Mouse (Mus musculus) hindbrain, embryonic 11.5 days (tissue): Measurements from ENCODE around the gene Cep57l1. TPM values are rescaled to one million over a fixed set of nuclear protein-coding genes. Genes with fewer than 3 reads are reported as not detected.

Experiments used
- ATAC-seq: fragments of 200-750 bp; cut with Nextera tagmentation; 2 replicates; pipeline ENCODE4 v1.8.0; 2017; ENCODE audit warnings: mild to moderate bottlenecking, moderate TSS enrichment, moderate library complexity; ENCODE audit not compliant: low FRiP score
- DNase-seq: peaks from one replicate; pipeline ENCODE4 v3.0.0-alpha.2; 2015; ENCODE audit warnings: low spot score
- H3K27ac ChIP-seq: fragments of 300-500 bp; sonication (generic); 2 replicates; pipeline ENCODE4 v1.5.1; 2014; ENCODE audit warnings: mild to moderate bottlenecking, low read depth, low read length
- H3K27me3 ChIP-seq: fragments of 300-500 bp; sonication (generic); 2 replicates; pipeline ENCODE4 v1.6.1; 2014; ENCODE audit warnings: mild to moderate bottlenecking, low read length, moderate library complexity, mixed read lengths; ENCODE audit not compliant: control insufficient read depth, insufficient read depth
- H3K36me3 ChIP-seq: fragments of 300-500 bp; sonication (generic); 2 replicates; pipeline ENCODE4 v1.6.1; 2014; ENCODE audit warnings: mild to moderate bottlenecking, low read length, moderate library complexity, mixed read lengths; ENCODE audit not compliant: control insufficient read depth, insufficient read depth
- H3K4me1 ChIP-seq: fragments of 300-500 bp; sonication (generic); replicated peaks from 2 replicates; pipeline ENCODE4 v1.6.1; 2014; ENCODE audit warnings: low read length, mixed read lengths; ENCODE audit not compliant: control insufficient read depth, insufficient read depth
- H3K4me2 ChIP-seq: fragments of 300-500 bp; sonication (generic); replicated peaks from 2 replicates; pipeline ENCODE4 v1.6.1; 2014; ENCODE audit warnings: mild to moderate bottlenecking, low read depth, low read length
- H3K4me3 ChIP-seq: fragments of 300-500 bp; sonication (generic); 2 replicates; pipeline ENCODE4 v1.5.1; 2014; ENCODE audit warnings: low read depth, low read length
- H3K9ac ChIP-seq: fragments of 300-500 bp; sonication (generic); 2 replicates; pipeline ENCODE4 v1.6.1; 2014; ENCODE audit warnings: low read depth, low read length
- H3K9me3 ChIP-seq: fragments of 300-500 bp; sonication (generic); 2 replicates; pipeline ENCODE4 v1.6.1; 2016; ENCODE audit warnings: low read length; ENCODE audit not compliant: control insufficient read depth
- WGBS: fragments of 180-500 bp; shearing (Covaris S2); extraction: QIAGEN DNeasy Blood & Tissue Kit; methylation state at CpG from one replicate; pipeline ENCODE4 v1.1.7; 2014; 5-methylcytosine and 5-hydroxymethylcytosine counted together
- polyA plus RNA-seq: library from polyadenylated mRNA; unstranded; fragments of >200 nt; fragmentation: Nextera tagmentation; extraction: Ambion mirVana; gene quantifications from 2 replicates; pipeline ENCODE4 v1.2.1, GENCODE M21; 2014

The Cep57l1 gene
- polyA plus RNA-seq, 1 experiment from 2014 or later: 22.1 TPM

DNA sequence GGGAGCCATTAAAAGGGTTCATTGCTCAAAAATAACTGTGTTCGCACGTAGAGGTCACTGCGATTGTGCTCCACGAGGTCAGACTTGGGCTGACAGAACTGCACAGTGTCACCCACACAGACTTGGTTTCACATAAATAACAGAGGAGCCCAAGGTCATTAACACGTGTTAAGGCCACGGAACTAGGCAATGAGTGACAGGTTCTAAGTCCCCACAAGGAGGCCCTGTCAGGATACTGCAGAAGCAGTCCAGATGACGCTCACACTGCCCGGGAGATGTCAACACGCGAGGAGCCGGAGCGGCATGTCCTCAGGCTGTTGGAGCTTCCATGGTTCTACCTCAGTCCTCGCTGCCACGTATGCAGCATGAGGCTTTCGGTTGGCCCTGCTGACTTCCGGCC, 72.4 kb downstream of the Cep57l1 start:
- ATAC-seq (no peak), DNase-seq (no peak)
- Histone ChIP-seq H3K36me3 (0 out of 2 replicates have a peak, but pooled peaks cover 2% of the 10 kb centered on the region), H3K4me3 (no peak overlapping the region), H3K9ac (no peak overlapping the region), H3K27ac (no peak overlapping the region), H3K4me2 (no peak overlapping the region), H3K4me1 (no peaks in the 10 kb centered on the region), H3K27me3 (no peaks in the 10 kb centered on the region), H3K9me3 (no peaks in the 10 kb centered on the region)
- WGBS: 96% methylated on average over 16 of the region's 16 CpGs

DNA sequence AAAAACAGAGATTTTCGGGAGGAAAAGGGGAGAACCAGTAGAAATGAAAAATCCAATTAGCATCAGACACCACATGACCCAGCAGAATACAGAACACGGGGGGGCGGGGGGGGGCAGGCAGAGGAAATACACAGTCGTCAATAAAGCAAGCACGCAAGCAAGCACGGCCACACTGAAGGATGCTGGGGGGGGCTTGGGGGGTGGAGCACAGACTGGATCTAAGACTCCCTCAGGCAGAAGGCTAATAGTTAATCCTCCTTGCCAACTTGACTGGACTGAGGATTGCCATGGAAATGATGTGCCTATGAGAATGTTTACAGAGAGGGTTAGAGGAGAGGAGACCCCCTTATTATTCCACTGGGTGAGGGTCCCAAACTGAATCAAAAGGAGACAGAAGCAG, 74.3 kb downstream of the Cep57l1 start:
- WGBS: 88% methylated on average over 6 of the region's 6 CpGs
- H3K4me2 ChIP-seq: no peak overlapping the region
- no peaks in the 10 kb centered on the region for H3K27me3 ChIP-seq
- DNase-seq (no peak), ATAC-seq (no peak)
- no peaks in the 10 kb centered on the region for H3K9me3 ChIP-seq
- H3K27ac ChIP-seq: no peak overlapping the region
- 0 out of 2 replicates have a peak, but pooled peaks cover 2% of the 10 kb centered on the region for H3K36me3 ChIP-seq
- H3K9ac ChIP-seq: no peak overlapping the region
- no peak overlapping the region for H3K4me3 ChIP-seq
- no peaks in the 10 kb centered on the region for H3K4me1 ChIP-seq

DNA sequence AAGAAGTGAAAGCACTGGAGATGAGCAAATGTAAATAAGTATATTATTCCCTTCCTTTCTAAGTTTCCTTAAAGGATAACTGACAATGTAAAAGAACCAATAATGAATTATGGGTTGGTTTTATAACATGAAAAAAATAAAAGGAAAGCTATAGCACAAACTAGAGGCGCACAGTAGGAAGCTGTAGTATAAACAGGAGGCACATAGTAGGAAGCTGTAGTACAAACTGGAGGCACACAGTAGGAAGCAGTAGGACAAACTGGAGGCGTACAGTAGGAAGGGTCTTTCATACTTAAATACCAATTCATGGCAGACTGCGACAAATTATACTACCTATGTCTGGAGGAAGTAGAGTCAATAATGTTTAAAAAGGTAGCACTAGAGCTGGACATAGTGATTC, 76.5 kb downstream of the Cep57l1 start:
- no peaks in the 10 kb centered on the region for H3K4me1 ChIP-seq
- 0 out of 2 replicates have a peak, but pooled peaks cover 2% of the 10 kb centered on the region for H3K36me3 ChIP-seq
- no peak overlapping the region for H3K27ac ChIP-seq
- ATAC-seq (no peak), DNase-seq (no peak)
- H3K4me2 ChIP-seq: no peak overlapping the region
- H3K9ac ChIP-seq: no peak overlapping the region
- H3K4me3 ChIP-seq: no peak overlapping the region
- no peaks in the 10 kb centered on the region for H3K9me3 ChIP-seq
- WGBS: 99% methylated on average over 3 of the region's 3 CpGs
- no peaks in the 10 kb centered on the region for H3K27me3 ChIP-seq

DNA sequence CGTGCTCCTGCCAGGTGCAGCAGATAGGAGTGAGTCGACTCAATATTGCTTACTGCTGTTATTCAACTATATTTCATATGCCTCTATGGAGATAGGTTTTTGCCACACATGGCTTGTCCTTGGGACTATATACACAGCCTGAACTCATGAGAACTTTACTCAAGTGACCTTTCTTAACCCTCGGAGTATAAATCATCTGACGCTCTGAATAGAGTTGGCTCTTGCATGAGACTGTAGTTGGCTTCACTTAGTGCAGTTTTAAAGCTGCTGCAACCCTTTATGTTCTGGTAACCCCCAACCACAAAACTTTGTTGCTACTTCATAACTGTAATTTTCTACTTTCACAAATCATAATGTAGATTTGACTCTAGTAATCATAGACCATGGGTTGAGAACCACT, 77.7 kb downstream of the Cep57l1 start:
- Histone ChIP-seq H3K27ac (no peak overlapping the region), H3K9ac (no peak overlapping the region), H3K9me3 (no peaks in the 10 kb centered on the region), H3K4me2 (no peak overlapping the region), H3K27me3 (no peaks in the 10 kb centered on the region), H3K4me1 (no peaks in the 10 kb centered on the region), H3K4me3 (no peak overlapping the region), H3K36me3 (0 out of 2 replicates have a peak, but pooled peaks cover 5% of the 10 kb centered on the region)
- ATAC-seq (no peak), DNase-seq (no peak)
- WGBS: 95% methylated on average over 4 of the region's 4 CpGs

DNA sequence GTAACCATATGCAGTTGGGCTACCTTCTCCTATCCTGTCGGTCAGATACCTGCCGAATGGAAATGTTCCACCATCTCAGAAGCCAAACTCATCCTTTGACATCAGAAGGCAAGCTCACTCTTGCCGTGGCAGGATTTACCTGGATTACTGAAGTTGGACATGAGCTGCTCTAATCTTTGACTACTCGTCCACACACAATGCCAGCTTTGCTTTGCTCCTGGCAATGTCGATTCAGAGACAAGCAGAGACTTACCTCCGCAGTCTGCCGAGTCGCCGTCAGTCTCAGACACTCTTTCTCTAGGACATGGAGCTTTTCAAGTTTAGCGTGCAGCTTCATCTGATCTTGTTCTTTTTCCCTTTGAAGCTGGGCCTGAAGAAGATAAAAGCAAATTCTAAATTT, 78.9 kb downstream of the Cep57l1 start:
- WGBS: 97% methylated on average over 10 of the region's 10 CpGs
- H3K4me2 ChIP-seq: no peak overlapping the region
- no peak overlapping the region for H3K9ac ChIP-seq
- H3K36me3 ChIP-seq: 0 out of 2 replicates have a peak, but pooled peaks cover 5% of the 10 kb centered on the region
- no peaks in the 10 kb centered on the region for H3K9me3 ChIP-seq
- DNase-seq: no peak
- no peaks in the 10 kb centered on the region for H3K27me3 ChIP-seq
- H3K4me3 ChIP-seq: no peak overlapping the region
- H3K4me1 ChIP-seq: no peaks in the 10 kb centered on the region
- H3K27ac ChIP-seq: no peak overlapping the region
- no peak for ATAC-seq

DNA sequence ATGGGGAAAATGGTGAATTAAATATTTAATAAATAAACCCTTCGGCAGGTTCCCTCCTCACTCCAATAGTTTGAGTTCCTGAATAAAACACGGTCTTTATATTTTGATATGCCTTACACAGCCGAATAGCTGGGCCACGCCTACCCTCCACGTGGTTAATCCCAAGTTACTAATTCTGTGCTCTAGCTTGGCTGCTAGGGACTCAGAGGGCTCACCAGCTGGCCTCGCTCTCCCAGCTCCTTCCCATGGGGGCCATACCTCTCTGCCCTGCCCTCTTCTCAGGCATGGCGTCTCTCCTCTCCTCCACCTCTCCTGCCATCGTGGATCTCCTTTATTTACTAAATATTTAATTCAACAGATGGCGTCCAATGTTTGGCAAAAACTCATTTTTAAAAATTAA, 83.5 kb downstream of the Cep57l1 start:
- WGBS: 89% methylated on average over 9 of the region's 9 CpGs
- no peak for ATAC-seq
- no peak for DNase-seq

DNA sequence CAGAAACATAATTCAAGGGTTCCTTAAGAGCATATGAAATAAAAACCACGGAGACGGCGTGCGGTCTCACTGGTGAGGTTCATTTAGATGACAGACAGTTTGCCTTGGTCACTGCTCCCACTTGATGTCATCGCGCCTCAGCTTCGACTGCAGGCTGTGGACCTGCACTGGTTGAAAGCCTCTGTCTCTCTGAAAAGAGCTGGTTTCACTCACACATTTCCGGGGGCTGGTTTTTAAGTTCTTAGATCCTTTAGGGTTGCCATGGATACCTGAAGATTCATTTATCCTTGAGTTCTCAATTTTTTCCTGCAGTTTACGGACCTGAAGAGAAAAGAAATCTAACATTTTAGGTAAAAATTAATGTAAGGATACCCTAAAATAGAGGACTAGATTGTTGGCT, 90.1 kb downstream of the Cep57l1 start:
- Histone ChIP-seq H3K9me3 (no peaks in the 10 kb centered on the region), H3K4me1 (peaks cover 6% of the 10 kb centered on the region; the same call in 1 of the 2 replicates), H3K27ac (no peak overlapping the region), H3K27me3 (no peaks in the 10 kb centered on the region), H3K4me2 (no peak overlapping the region), H3K9ac (no peak overlapping the region), H3K36me3 (no peaks in the 10 kb centered on the region), H3K4me3 (no peak overlapping the region)
- no peak for DNase-seq
- ATAC-seq: no peak
- WGBS: 70% methylated on average over 9 of the region's 9 CpGs

More for the DNA sequence above, 83.5 kb downstream of the Cep57l1 start:
- Histone ChIP-seq H3K9ac (no peak overlapping the region), H3K4me3 (no peak overlapping the region), H3K9me3 (no peaks in the 10 kb centered on the region), H3K4me2 (no peak overlapping the region), H3K4me1 (no peaks in the 10 kb centered on the region), H3K36me3 (0 out of 2 replicates have a peak, but pooled peaks cover 5% of the 10 kb centered on the region), H3K27me3 (no peaks in the 10 kb centered on the region), H3K27ac (no peak overlapping the region)

DNA sequence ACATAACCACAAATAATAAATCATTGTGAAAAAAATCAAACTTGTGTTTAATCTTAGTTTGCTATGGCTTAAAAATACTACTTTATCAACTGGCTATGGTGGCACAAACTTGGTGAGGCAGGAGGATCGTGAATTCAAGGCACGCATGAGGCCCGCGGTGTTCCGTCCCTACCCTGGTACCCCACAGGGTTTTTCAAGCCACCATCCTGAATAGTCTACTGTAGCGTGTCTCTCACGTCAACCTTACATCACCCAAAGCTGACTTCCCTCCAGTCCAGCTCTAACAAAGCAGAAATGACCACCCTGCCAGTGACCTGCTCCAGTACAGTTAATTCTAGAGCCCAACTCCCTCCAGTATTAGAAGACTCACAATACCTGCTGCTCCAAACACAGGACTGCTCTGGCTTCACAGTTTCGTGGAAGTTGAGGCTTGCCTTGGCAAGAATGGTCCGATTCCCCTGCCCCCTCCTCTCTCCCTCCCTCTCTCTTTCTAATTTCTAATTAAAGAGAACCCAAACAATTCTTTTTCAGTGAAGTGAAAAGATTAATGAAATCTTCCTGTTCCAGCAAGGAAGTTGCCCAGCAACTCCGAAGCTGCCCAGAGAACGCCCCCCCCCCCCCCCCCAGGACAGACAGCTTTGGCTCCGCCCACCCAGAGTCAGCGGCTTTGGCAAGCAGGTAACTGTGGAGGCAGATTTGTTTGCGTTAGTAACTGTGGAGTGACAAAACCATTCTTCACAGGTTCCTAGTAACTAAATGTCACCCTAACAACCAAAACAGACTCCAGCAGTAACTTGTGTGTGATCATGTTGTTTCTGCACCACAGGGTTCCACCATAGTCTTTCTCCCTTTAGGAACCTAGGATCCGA, 93.4 kb downstream of the Cep57l1 start, which contains the start of gene Ccdc162:
Gene Ccdc162 (minus strand): TSS at position 606 of the 869 bp plus-strand sequence.
- DNase-seq: peak; percentile 31
- H3K27ac ChIP-seq: no peak within 1 kb of the TSS

DNA sequence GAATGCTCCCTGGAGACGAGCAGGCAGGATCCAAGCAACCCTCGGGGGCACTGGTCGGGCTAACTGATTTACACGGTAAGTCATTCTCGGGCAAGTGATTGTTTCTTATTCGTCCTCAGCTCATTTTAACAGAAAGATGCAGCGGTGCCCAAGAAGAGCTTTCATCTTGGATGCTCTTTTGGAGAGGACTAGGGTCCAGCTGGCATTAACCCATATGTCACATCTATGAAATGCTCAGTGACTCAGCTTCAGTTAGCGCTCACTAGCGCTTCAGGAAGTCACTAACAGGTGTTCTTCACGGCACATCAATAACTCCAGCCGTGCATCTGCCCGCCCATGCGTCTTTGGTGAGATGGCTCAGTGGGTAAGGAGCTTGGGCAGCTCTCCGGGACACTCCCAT, 94.1 kb downstream of the Cep57l1 start:
- 77% methylated on average over 14 of the region's 14 CpGs for WGBS
- no peaks in the 10 kb centered on the region for H3K36me3 ChIP-seq
- no peaks in the 10 kb centered on the region for H3K9me3 ChIP-seq
- no peak overlapping the region for H3K27ac ChIP-seq
- no peak for ATAC-seq
- DNase-seq: no peak
- no peak overlapping the region for H3K4me3 ChIP-seq
- no peak overlapping the region for H3K9ac ChIP-seq
- H3K4me2 ChIP-seq: no peak overlapping the region
- H3K4me1 ChIP-seq: peaks cover 6% of the 10 kb centered on the region; the same call in 1 of the 2 replicates
- no peaks in the 10 kb centered on the region for H3K27me3 ChIP-seq

More for the DNA sequence above, 93.4 kb downstream of the Cep57l1 start, which contains the start of gene Ccdc162:
- no peaks in the 10 kb centered on the region for H3K27me3 ChIP-seq
- peak; percentile 38; the same call in 1 of the 2 replicates for ATAC-seq
- H3K4me1 ChIP-seq: peaks cover 6% of the 10 kb centered on the region; the same call in 1 of the 2 replicates
- H3K9me3 ChIP-seq: no peaks in the 10 kb centered on the region
- WGBS: 42% methylated on average over 15 of the region's 15 CpGs
- no peak within 1 kb of the TSS for H3K4me3 ChIP-seq
- H3K9ac ChIP-seq: no peak within 1 kb of the TSS
- H3K36me3 ChIP-seq: no peaks in the 10 kb centered on the region
- H3K4me2 ChIP-seq: no peak within 1 kb of the TSS
